Mouse (Mus musculus) erythroblast, embryonic 14.5 days (primary cell): ENCODE data around the gene Vmn1r3. TPM values are rescaled to one million over a fixed set of nuclear protein-coding genes. Genes with fewer than 3 reads are reported as not detected.
"Not testable (repeated sequence)": the region's sequence is repeated elsewhere in the genome, so short reads cannot be mapped to it uniquely, and the experiment has no call there.

Source experiments
- H3K27me3 ChIP-seq: 2 replicates; pipeline ENCODE4 v1.6.1; 2012; ENCODE audit warnings: inconsistent platforms; ENCODE audit not compliant: control insufficient read depth
- H3K36me3 ChIP-seq: 2 replicates; pipeline ENCODE4 v1.6.1; 2012; ENCODE audit warnings: mild to moderate bottlenecking, inconsistent platforms; ENCODE audit not compliant: control insufficient read depth
- H3K4me1 ChIP-seq: 2 replicates; pipeline ENCODE4 v1.6.1; 2012; ENCODE audit warnings: inconsistent platforms; ENCODE audit not compliant: control insufficient read depth
- H3K4me3 ChIP-seq: replicated peaks from 2 replicates; pipeline ENCODE3; 2012; ENCODE audit warnings: moderate library complexity, mild to moderate bottlenecking, inconsistent platforms
- H3K9me3 ChIP-seq: 2 replicates; pipeline ENCODE4 v1.6.1; 2012; ENCODE audit warnings: low read length, inconsistent platforms, mixed read lengths; ENCODE audit not compliant: control insufficient read depth
- GATA1 ChIP-seq: IDR thresholded peaks from 2 replicates; pipeline ENCODE4 v1.6.1; 2012; ENCODE audit warnings: low read length, inconsistent platforms, mixed read lengths
- TAL1 ChIP-seq: IDR thresholded peaks from 3 replicates; pipeline ENCODE4 v1.6.1; 2012; ENCODE audit warnings: low read length, inconsistent platforms, mixed read lengths
- polyA plus RNA-seq: library from polyadenylated mRNA; stranded (reverse); fragments of >175 nt; gene quantifications from 2 replicates; pipeline ENCODE4 v1.2.3, GENCODE M21; 2012

The Vmn1r3 gene
- polyA plus RNA-seq, 1 experiment = not detected

DNA sequence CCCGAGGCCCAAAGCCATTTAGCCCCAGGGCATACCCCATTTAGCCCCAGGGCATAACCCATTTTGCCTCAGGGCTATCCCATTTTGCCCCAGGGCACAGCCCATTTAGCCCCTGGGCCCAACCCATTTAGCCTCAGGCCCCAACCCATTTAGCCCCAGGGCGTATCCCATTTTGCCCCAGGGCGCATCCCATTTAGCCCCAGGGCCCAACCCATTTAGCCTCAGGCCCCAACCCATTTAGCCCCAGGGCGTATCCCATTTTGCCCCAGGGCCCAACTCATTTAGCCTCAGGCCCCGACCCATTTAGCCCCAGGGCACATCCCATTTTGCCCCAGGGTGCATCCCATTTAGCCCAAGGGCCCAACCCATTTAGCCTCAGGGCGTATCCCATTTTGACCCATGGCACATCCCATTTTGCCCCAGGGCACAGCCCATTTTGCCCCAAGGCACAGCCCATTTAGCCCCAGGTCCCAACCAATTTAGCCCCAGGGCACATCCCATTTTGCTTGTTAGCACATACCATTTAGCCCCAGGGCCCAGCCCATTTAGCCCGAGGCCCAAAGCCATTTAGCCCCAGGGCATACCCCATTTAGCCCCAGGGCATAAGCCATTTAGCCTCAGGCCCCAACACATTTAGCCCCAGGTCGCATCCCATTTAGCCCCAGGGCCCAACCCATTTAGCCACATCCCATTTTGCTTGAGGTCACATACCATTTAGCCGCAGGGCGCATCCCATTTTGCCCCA is 8.2 kb downstream of the Vmn1r3 start:
- H3K27me3 ChIP-seq, H3K4me1 ChIP-seq, H3K4me3 ChIP-seq, H3K36me3 ChIP-seq: not testable (repeated sequence)
- H3K9me3 ChIP-seq = peaks cover 26% of the 10 kb centered on the region

DNA sequence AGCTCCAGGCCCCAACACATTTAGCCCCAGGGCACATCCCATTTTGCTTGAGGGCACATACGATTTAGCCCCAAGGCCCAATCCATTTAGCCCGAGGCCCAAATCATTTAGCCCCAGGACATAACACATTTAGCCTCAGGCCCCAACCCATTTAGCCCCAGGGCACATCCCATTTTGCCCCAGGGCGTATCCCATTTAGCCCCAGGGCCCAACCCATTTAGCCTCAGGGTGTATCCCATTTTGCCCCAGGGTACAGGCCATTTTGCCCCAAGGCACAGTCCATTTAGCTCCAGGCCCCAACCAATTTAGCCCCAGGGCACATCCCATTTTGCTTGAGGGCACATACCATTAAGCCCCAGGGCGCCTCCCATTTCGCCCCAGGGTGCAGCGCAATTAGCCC is 9.0 kb downstream of the Vmn1r3 start:
- not testable (repeated sequence) for H3K27me3 ChIP-seq

DNA sequence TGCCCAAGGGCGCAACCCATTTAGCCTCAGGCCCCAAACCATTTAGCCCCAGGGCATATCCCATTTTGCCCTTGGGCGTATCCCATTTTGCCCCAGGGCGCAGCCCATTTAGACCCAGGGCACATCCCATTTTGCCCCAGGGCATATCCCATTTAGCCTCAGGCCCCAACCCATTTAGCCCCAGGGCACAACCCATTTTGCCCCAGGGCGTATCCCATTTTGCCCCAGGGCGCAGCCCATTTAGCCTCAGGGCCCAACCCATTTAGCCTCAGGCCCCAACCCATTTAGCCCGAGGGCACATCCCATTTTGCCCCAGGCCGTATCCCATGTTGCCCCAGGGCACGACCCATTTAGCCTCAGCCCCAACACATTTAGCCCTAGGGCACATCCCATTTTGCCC is 9.4 kb downstream of the Vmn1r3 start:
- H3K36me3 ChIP-seq, H3K4me3 ChIP-seq, H3K4me1 ChIP-seq, H3K27me3 ChIP-seq: not testable (repeated sequence)
- peaks cover 26% of the 10 kb centered on the region for H3K9me3 ChIP-seq

More for the DNA sequence above, 9.0 kb downstream of the Vmn1r3 start:
- H3K4me3 ChIP-seq, H3K4me1 ChIP-seq, H3K36me3 ChIP-seq: not testable (repeated sequence)
- peaks cover 26% of the 10 kb centered on the region for H3K9me3 ChIP-seq

DNA sequence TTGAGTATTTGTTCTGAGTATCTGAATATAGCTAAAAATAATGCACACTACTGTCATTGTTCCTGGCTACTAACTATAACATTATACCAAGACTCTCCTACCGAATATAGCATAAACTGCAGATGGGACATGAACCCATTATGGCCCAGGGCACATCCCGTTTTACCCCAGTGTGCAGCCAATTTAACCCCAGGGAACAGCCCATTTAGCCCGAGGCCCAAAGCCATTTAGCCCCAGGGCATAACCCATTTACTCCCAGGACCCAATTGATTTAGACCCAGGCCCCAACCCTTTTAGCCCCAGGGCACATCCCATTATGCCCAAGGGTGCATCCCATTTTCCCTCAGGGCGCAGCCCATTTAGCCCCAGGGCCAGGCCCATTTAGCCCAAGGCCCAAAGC is 10.6 kb downstream of the Vmn1r3 start:
- not testable (repeated sequence) for H3K4me1 ChIP-seq, H3K36me3 ChIP-seq, H3K27me3 ChIP-seq, H3K4me3 ChIP-seq
- peaks cover 19% of the 10 kb centered on the region for H3K9me3 ChIP-seq

DNA sequence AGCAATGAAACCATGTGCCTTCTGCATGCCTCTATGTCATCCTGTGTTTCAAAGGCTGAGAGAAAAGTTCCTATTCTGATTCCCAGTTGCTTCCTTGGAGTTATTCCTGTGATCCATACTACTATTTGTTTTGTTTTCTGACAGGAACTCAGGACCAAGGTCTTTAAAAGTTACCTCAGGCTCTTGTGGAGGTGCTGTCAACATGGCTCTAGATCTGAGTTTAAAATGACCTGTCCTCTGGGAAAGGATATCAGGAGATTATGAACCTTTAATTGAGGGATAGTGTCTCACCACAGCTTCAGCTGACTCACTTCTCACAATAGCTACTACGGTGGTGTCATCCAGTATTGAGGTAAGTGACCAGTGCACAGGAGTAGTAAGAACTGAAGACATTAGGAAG is 18.1 kb downstream of the Vmn1r3 start, which contains the start of gene Vmn1r2:
Vmn1r2 (plus strand) TSS at position 301 of the 400 bp plus-strand sequence.
- not testable (repeated sequence) for H3K36me3 ChIP-seq, H3K4me3 ChIP-seq, H3K27me3 ChIP-seq, H3K9me3 ChIP-seq, H3K4me1 ChIP-seq

DNA sequence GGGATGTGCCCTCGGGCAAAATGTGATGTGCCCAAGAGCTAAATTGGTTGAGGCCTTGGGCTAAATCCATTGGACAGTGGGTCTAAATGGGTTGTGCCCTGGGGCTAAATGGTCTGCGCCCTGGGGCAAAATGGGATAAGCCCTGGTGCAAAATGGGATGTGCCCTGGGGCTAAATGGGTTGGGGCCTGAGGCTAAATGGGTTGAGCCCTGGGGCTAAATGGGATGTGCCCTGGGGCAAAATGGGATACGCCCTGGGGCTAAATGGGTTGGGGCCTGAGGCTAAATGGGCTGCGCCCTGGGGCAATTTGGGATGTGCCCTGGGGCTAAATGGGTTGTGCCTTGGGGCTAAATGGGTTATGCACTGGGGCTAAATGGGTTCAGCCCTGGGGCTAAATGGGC is 20.1 kb downstream of the Vmn1r3 start:
- H3K36me3 ChIP-seq = no peaks in the 10 kb centered on the region
- TF ChIP-seq TAL1 = no peak
- no peak for TF ChIP-seq GATA1
- no peaks in the 10 kb centered on the region for H3K4me1 ChIP-seq
- H3K27me3 ChIP-seq = no peaks in the 10 kb centered on the region
- peaks cover 3% of the 10 kb centered on the region for H3K9me3 ChIP-seq
- no peak overlapping the region for H3K4me3 ChIP-seq

DNA sequence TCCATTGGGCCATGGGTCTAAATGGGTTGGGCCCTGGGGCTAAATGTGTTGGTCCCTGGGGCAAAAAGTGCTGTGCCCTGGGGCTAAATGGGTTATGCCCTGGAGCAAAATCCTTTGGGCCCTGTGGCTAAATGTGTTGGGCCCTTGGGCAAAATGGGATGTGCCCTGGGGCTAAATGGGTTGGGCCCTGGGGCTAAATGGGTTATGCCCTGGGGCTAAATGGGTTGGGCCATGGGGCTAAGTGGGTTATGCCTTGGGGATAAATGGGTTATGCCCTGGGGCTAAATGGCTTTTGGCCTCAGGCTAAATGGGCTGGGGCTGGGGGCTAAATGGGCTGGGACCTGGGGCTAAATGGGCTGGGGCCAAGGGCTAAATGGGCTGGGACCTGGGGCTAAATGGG is 20.7 kb downstream of the Vmn1r3 start:
- not testable (repeated sequence) for H3K27me3 ChIP-seq, H3K4me3 ChIP-seq, H3K9me3 ChIP-seq, H3K36me3 ChIP-seq, H3K4me1 ChIP-seq

DNA sequence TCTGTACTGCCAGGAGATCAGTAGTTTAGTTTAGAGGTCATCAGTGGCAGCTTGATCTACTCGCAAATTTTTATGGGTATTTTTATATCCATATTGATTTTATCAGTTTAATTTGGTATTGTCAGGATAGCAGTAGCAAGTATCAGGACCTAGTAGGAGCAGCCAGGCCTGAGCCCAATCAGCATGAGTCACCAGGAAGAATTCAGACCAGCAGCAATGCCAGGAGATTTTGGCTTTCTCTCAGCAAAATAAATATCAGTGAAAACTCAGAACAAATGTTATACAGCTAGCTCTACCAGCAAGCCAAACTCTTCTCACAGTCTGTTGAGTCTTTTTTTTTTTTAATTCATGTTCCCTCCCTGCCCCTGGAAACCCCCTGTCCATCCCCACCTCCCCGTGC is 31.8 kb downstream of the Vmn1r3 start:
- not testable (repeated sequence) for H3K36me3 ChIP-seq, H3K9me3 ChIP-seq, H3K27me3 ChIP-seq, H3K4me3 ChIP-seq, H3K4me1 ChIP-seq

DNA sequence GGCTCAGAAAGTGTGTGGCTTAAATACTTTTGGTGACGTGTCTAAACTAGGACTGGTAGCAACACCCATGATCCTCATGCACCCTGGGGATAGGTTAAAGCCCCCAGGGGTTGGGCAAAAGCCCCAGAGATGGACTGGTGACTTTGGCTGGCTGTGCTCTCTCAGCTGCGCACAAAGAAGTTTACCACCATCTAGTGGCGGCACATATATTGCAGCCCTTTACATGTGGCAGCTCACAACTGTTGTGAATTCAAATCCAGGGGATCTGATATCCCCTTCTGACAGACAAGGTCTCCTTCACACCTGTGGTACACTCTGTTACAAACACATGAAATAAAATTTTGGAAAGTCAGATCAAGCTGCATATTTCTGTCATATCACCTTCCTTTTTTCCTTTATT is 37.2 kb downstream of the Vmn1r3 start:
- H3K4me1 ChIP-seq, H3K27me3 ChIP-seq, H3K36me3 ChIP-seq, H3K4me3 ChIP-seq, H3K9me3 ChIP-seq: not testable (repeated sequence)

Other genes starting within 250 kb of the Vmn1r3 start
- gene Vmn1r2, start 18.0 kb downstream of the Vmn1r3 start, polyA plus RNA-seq = not detected in 2 replicates